Mouse (Mus musculus) erythroid progenitor cell, adult 5-6 weeks (primary cell): Measurements from ENCODE around the gene Rgl1. TPM values are rescaled to one million over a fixed set of nuclear protein-coding genes. Genes with fewer than 3 reads are reported as not detected.

ENCODE experiments used
- ATAC-seq: replicated peaks from 2 replicates; pipeline ENCODE4 v1.8.0; 2016; ENCODE audit warnings: moderate number of reproducible peaks, mild to moderate bottlenecking, moderate TSS enrichment, inconsistent platforms; ENCODE audit not compliant: poor library complexity, low FRiP score, severe bottlenecking
- total RNA-seq, 2 experiments: library from RNA; stranded (forward) in 1 of 2; stranded (reverse) in 1 of 2; fragments of 150-400 nt in 1 of 2; fragments of 186-747, 209-891 nt in 1 of 2; gene quantifications; 2 replicates each; pipeline versions ENCODE4 v1.2.3 to v1.2.4; 2015 to 2017; ENCODE audit warnings: low replicate concordance in 2 of 2

The Rgl1 gene
- total RNA-seq, 2 experiments from 2014 or later, result 8.4 to 32.8 TPM

- ATAC-seq, result no peak
Measured at GRCm38 (mm10) chr1:152476126-152476525, 290.0 kb downstream of the Rgl1 start.

- no peak for ATAC-seq
Measured at GRCm38 (mm10) chr1:152468443-152468842, 297.7 kb downstream of the Rgl1 start.

Other genes with a start within 250 kb of the Rgl1 start
- not detected in 2 replicates for gene Apobec4, start 15.8 kb downstream of the Rgl1 start, total RNA-seq (2015; ENCODE audit: low replicate concordance)
- not detected in 2 replicates for gene Apobec4, start 15.8 kb downstream of the Rgl1 start, total RNA-seq (2017; ENCODE audit: low replicate concordance)
- 179 and 205 TPM in 2 replicates for gene Arpc5, start 191 bp upstream of the Rgl1 start, total RNA-seq (2015; ENCODE audit: low replicate concordance)
- 67.3 and 71.2 TPM in 2 replicates for gene Arpc5, start 191 bp upstream of the Rgl1 start, total RNA-seq (2017; ENCODE audit: low replicate concordance)
- gene Ncf2, start 33.8 kb upstream of the Rgl1 start, total RNA-seq (2015; ENCODE audit: low replicate concordance), result 28.9 and 35.3 TPM in 2 replicates
- gene Ncf2, start 33.8 kb upstream of the Rgl1 start, total RNA-seq (2017; ENCODE audit: low replicate concordance), result 21.6 and 26.7 TPM in 2 replicates
- gene Smg7, start 136.3 kb upstream of the Rgl1 start, total RNA-seq (2015; ENCODE audit: low replicate concordance), result 81.3 and 93.3 TPM in 2 replicates
- 21.0 and 33.1 TPM in 2 replicates for gene Smg7, start 136.3 kb upstream of the Rgl1 start, total RNA-seq (2017; ENCODE audit: low replicate concordance)
- gene Nmnat2, start 188.6 kb upstream of the Rgl1 start, total RNA-seq (2015; ENCODE audit: low replicate concordance), result not detected in 2 replicates
- gene Nmnat2, start 188.6 kb upstream of the Rgl1 start, total RNA-seq (2017; ENCODE audit: low replicate concordance), result not detected in 2 replicates